Mouse (Mus musculus) cortical plate, adult 2 months (tissue): ENCODE measurements around the gene Mpv17l. TPM values are rescaled to one million over a fixed set of nuclear protein-coding genes. Genes with fewer than 3 reads are reported as not detected.
"Not testable (repeated sequence)": the region's sequence is repeated elsewhere in the genome, so short reads cannot be mapped to it uniquely, and the experiment has no call there.

Experiments used
- H3K27ac ChIP-seq: fragments of 200-500 bp; 2 replicates; pipeline ENCODE4 v1.5.1; 2012; ENCODE audit warnings: low read length, control low read depth, inconsistent platforms; ENCODE audit not compliant: insufficient read depth
- H3K4me1 ChIP-seq: fragments of 200-500 bp; 2 replicates; pipeline ENCODE4 v1.6.1; 2011; ENCODE audit warnings: low read length; ENCODE audit not compliant: control insufficient read depth, insufficient read depth
- H3K4me3 ChIP-seq: fragments of 200-500 bp; 2 replicates; pipeline ENCODE4 v1.5.1; 2011; ENCODE audit warnings: mild to moderate bottlenecking, low read length, control low read depth; ENCODE audit not compliant: insufficient read depth
- CTCF ChIP-seq: fragments of 200-500 bp; IDR thresholded peaks from 2 replicates; pipeline ENCODE4 v1.5.1; 2011; ENCODE audit warnings: mild to moderate bottlenecking, control low read depth, low read length; ENCODE audit not compliant: insufficient read depth; ENCODE audit errors: extremely low read depth
- POLR2A ChIP-seq: fragments of 200-500 bp; IDR thresholded peaks from 2 replicates; pipeline ENCODE4 v1.6.1; 2011; ENCODE audit warnings: mild to moderate bottlenecking, low read length, control low read depth; ENCODE audit not compliant: insufficient read depth; ENCODE audit errors: extremely low read depth
- polyA plus RNA-seq: library from polyadenylated mRNA; depleted of rRNA; stranded (reverse); fragments of >200 nt; gene quantifications from 2 replicates; pipeline ENCODE4 v1.2.3, GENCODE M21; 2012; rRNA removed

Gene Mpv17l
- 53.9 and 56.4 TPM in 2 replicates for polyA plus RNA-seq

GRCm38 (mm10) chr16:13902888-13903483 lies at the start of gene Mpv17l, which contains the start of gene Pdxdc1:
Gene Mpv17l, plus strand, starts transcription at chr16:13903161.
Gene Pdxdc1, minus strand, starts transcription at chr16:13903131.
- peak within 1 kb of the TSS; percentile 80 for H3K4me3 ChIP-seq
- TF ChIP-seq POLR2A (peak; percentile 56), CTCF (no peak)
- peaks cover 4% of the 10 kb centered on the region for H3K4me1 ChIP-seq
- peak within 1 kb of the TSS; percentile 62 for H3K27ac ChIP-seq

- Histone ChIP-seq H3K27ac (no peak overlapping the region), H3K4me1 (no peaks in the 10 kb centered on the region), H3K4me3 (no peak overlapping the region)
- no peak for TF ChIP-seq CTCF
- no peak for TF ChIP-seq POLR2A
These were observed 49.1 kb upstream of the Mpv17l start for GRCm38 (mm10) chr16:13853886-13854285.

GRCm38 (mm10) chr16:13866076-13866475 lies 36.9 kb upstream of the Mpv17l start:
- no peaks in the 10 kb centered on the region for H3K4me1 ChIP-seq
- H3K4me3 ChIP-seq: no peak overlapping the region
- H3K27ac ChIP-seq: no peak overlapping the region
- TF ChIP-seq CTCF (no peak), POLR2A (no peak)

GRCm38 (mm10) chr16:13866616-13867015 lies 36.3 kb upstream of the Mpv17l start:
- Histone ChIP-seq H3K4me3 (no peak overlapping the region), H3K4me1 (no peaks in the 10 kb centered on the region), H3K27ac (peak overlapping the region; percentile 50; the same call in 1 of the 2 replicates)
- no peak for TF ChIP-seq CTCF
- TF ChIP-seq POLR2A: no peak

GRCm38 (mm10) chr16:13867406-13867805 lies 35.6 kb upstream of the Mpv17l start:
- H3K27ac ChIP-seq: peak overlapping the region; percentile 86
- not testable (repeated sequence) for H3K4me3 ChIP-seq, H3K4me1 ChIP-seq

- Histone ChIP-seq H3K4me1 (no peaks in the 10 kb centered on the region), H3K4me3 (no peak overlapping the region), H3K27ac (peak overlapping the region; percentile 86)
- no peak for TF ChIP-seq CTCF
- no peak for TF ChIP-seq POLR2A
These were observed 34.9 kb upstream of the Mpv17l start for GRCm38 (mm10) chr16:13867910-13868514.

GRCm38 (mm10) chr16:13875483-13875882 lies 27.5 kb upstream of the Mpv17l start:
- no peaks in the 10 kb centered on the region; the same call in 1 of the 2 replicates for H3K4me1 ChIP-seq
- TF ChIP-seq POLR2A (no peak), CTCF (no peak)
- 0 out of 2 replicates have a peak overlapping the region, but pooled peaks have one; percentile 29 for H3K27ac ChIP-seq
- no peak overlapping the region for H3K4me3 ChIP-seq

DNA sequence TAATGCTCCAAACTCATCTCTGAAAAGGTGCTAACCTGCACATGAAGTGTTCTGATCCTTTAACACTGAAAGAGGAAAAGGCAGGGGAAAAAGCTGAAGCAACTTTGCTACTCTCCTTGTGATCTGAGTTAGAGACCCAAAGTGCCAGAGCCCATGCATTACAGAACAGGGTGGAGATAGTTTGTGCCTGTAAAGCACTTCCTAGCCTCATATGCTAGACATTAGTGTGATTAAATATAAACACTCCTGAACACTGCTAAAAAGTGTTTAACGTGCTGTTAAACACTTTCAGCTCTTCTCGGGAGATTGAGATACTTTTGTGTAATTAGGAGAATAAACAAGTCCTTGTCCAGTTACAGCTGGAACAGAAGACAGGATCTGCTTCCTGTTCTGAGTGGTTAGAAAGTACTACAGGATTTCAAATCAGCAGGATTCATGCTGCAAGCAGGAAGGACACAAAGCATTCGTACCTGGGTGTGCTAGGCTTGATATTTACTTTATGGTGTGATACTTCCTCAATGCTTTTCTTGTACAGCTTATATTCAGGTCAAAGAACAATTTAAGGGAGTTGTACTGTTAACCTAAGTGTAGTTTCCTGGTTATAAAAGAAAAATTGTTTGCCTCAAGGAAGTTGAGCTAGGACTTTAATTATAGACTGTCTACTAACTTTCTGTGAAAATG lies 19.7 kb upstream of the Mpv17l start:
- TF ChIP-seq POLR2A (no peak), CTCF (no peak)
- H3K27ac ChIP-seq: no peak overlapping the region

GRCm38 (mm10) chr16:13890449-13890848 lies 12.5 kb upstream of the Mpv17l start:
- no peak overlapping the region for H3K4me3 ChIP-seq
- no peak overlapping the region for H3K27ac ChIP-seq
- TF ChIP-seq CTCF (no peak), POLR2A (no peak)
- no peaks in the 10 kb centered on the region for H3K4me1 ChIP-seq

More for the DNA sequence above, 19.7 kb upstream of the Mpv17l start:
- Histone ChIP-seq H3K4me3 (no peak overlapping the region), H3K4me1 (no peaks in the 10 kb centered on the region)

DNA sequence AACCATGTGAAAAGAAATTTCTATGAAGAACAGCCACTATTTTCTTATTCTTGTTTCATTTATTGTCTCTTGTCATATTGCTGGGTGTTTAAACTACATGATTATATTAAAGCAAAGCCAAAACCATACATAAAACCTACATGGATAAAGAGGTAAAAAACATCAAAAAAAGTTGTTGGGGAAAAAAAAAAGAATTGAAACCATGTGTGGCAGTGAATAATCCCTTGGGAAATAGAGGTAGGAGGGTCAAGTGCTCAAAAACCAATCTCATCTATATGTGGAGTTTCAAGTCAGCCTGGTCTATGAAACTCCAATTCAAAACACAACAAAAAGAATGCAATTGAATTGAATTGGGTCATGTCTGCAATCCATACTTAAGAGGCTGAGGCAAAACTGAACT lies 10.1 kb upstream of the Mpv17l start:
- Histone ChIP-seq H3K4me3 (no peak overlapping the region), H3K27ac (no peak overlapping the region), H3K4me1 (no peaks in the 10 kb centered on the region)
- no peak for TF ChIP-seq CTCF
- no peak for TF ChIP-seq POLR2A
